Comparison of ENCODE assay signal across 20 mouse cellular contexts in genomic region chr2:48445898-48446604, GRCm38 (mm10).
DNase-seq lines count a peak whose midpoint lies in the region; ATAC-seq and TF ChIP-seq lines count a peak whose summit lies in the region.
"Had no signal": no experiment of that assay in that cellular context is flagged by ENCODE, and none has a peak within 500 bp of the region (broad histone marks: within the 10 kb centered on the region; RNA-seq: fewer than 3 reads in every experiment).

No protein-coding gene starts in this region.

- H3K4me2 ChIP-seq in hindbrain, embryonic 13.5 days: no peak overlapping the region
- H3K4me2 ChIP-seq in hindbrain, postnatal 0 days (ENCODE audit: low read depth, low read length): no peak overlapping the region
- no peak overlapping the region for H3K4me2 ChIP-seq in forebrain, embryonic 14.5 days (ENCODE audit: low read length)
- no peak overlapping the region for H3K4me2 ChIP-seq in neural tube, embryonic 14.5 days (ENCODE audit: low read depth, low read length)
- no peak overlapping the region for H3K4me2 ChIP-seq in heart, embryonic 12.5 days
- H3K4me2 ChIP-seq: embryonic facial prominence, embryonic 13.5 days; midbrain, embryonic 12.5 days had no signal

- no peak overlapping the region for H3K27ac ChIP-seq in hindbrain, embryonic 13.5 days
- no peak overlapping the region for H3K27ac ChIP-seq in hindbrain, postnatal 0 days
- no peak overlapping the region for H3K27ac ChIP-seq in forebrain, embryonic 14.5 days (ENCODE audit: low read depth, low read length)
- H3K27ac ChIP-seq in neural tube, embryonic 14.5 days (ENCODE audit: low read depth, low read length): no peak overlapping the region
- no peak overlapping the region for H3K27ac ChIP-seq in heart, embryonic 12.5 days (ENCODE audit: poor library complexity, severe bottlenecking)
- H3K27ac ChIP-seq: embryonic facial prominence, embryonic 13.5 days; macrophage; midbrain, embryonic 12.5 days had no signal

- peak; percentile 38; the same call in 1 of the 2 replicates for ATAC-seq in cerebellum, adult (ENCODE audit: insufficient number of reproducible peaks, low FRiP score, low TSS enrichment)
- ATAC-seq in hindbrain, embryonic 13.5 days (ENCODE audit: low FRiP score): peak; percentile 60; the same call in 1 of the 2 replicates
- ATAC-seq in hindbrain, postnatal 0 days: no peak
- ATAC-seq in forebrain, embryonic 14.5 days: peak; percentile 34; the same call in 1 of the 2 replicates
- ATAC-seq in neural tube, embryonic 14.5 days (ENCODE audit: low read depth): peak; percentile 41; the same call in 1 of the 2 replicates
- no peak for ATAC-seq in heart, embryonic 12.5 days (ENCODE audit: insufficient number of reproducible peaks, low FRiP score)
- ATAC-seq: CD4-positive, CD25-positive, alpha-beta regulatory T cell, adult 4 months had no signal

- no peak overlapping the region for H3K4me3 ChIP-seq in hindbrain, embryonic 13.5 days
- no peak overlapping the region for H3K4me3 ChIP-seq in hindbrain, postnatal 0 days (ENCODE audit: low read length)
- H3K4me3 ChIP-seq in forebrain, embryonic 14.5 days (ENCODE audit: low read depth, low read length): no peak overlapping the region
- H3K4me3 ChIP-seq in neural tube, embryonic 14.5 days (ENCODE audit: low read depth, low read length): no peak overlapping the region
- no peak overlapping the region for H3K4me3 ChIP-seq in heart, embryonic 12.5 days
- H3K4me3 ChIP-seq: embryonic facial prominence, embryonic 13.5 days; midbrain, embryonic 12.5 days had no signal

- H3K9me3 ChIP-seq in hindbrain, embryonic 13.5 days: no peaks in the 10 kb centered on the region
- no peaks in the 10 kb centered on the region for H3K9me3 ChIP-seq in hindbrain, postnatal 0 days (ENCODE audit: low read length)
- H3K9me3 ChIP-seq in forebrain, embryonic 14.5 days (replicated peaks; ENCODE audit: control insufficient read depth, low read length): no peaks in the 10 kb centered on the region
- H3K9me3 ChIP-seq in neural tube, embryonic 14.5 days (ENCODE audit: control insufficient read depth, low read length): no peaks in the 10 kb centered on the region
- no peaks in the 10 kb centered on the region for H3K9me3 ChIP-seq in heart, embryonic 12.5 days (replicated peaks)
- H3K9me3 ChIP-seq: embryonic facial prominence, embryonic 13.5 days; G1E; midbrain, embryonic 12.5 days had no signal

- no peak for DNase-seq in cerebellum, adult 9-11 months
- DNase-seq in hindbrain, postnatal 0 days (ENCODE audit: low spot score): no peak
- DNase-seq in forebrain, embryonic 14.5 days (ENCODE audit: low spot score): no peak
- no peak for DNase-seq in adrenal gland, postnatal 10 days
- DNase-seq: cerebellum, adult 18-20 months; gastrocnemius, postnatal 14 days; kidney, adult 9 months; kidney, postnatal 36 days; liver; lung, adult 2 months; right cerebral cortex, postnatal 14 days had no signal

- no peak for TF ChIP-seq CTCF in hindbrain, postnatal 0 days (IDR thresholded peaks at IDR 0.05; ENCODE audit: low read depth)

- no peaks in the 10 kb centered on the region for H3K27me3 ChIP-seq in hindbrain, embryonic 13.5 days
- H3K27me3 ChIP-seq in hindbrain, postnatal 0 days (ENCODE audit: insufficient read depth, low read length): no peaks in the 10 kb centered on the region
- no peaks in the 10 kb centered on the region for H3K27me3 ChIP-seq in forebrain, embryonic 14.5 days (replicated peaks; ENCODE audit: control insufficient read depth, insufficient read depth, low read length)
- H3K27me3 ChIP-seq in neural tube, embryonic 14.5 days (ENCODE audit: control insufficient read depth, insufficient read depth, low read length): no peaks in the 10 kb centered on the region
- H3K27me3 ChIP-seq in heart, embryonic 12.5 days (replicated peaks): no peaks in the 10 kb centered on the region
- H3K27me3 ChIP-seq: embryonic facial prominence, embryonic 13.5 days; midbrain, embryonic 12.5 days had no signal

- H3K4me1 ChIP-seq in hindbrain, embryonic 13.5 days (replicated peaks): peaks cover 23% of the 10 kb centered on the region
- no peaks in the 10 kb centered on the region for H3K4me1 ChIP-seq in hindbrain, postnatal 0 days (ENCODE audit: insufficient read depth, low read length)
- H3K4me1 ChIP-seq in forebrain, embryonic 14.5 days (ENCODE audit: control insufficient read depth, insufficient read depth, low read length): peaks cover 18% of the 10 kb centered on the region
- H3K4me1 ChIP-seq in neural tube, embryonic 14.5 days (ENCODE audit: control insufficient read depth, insufficient read depth, low read length): peaks cover 6% of the 10 kb centered on the region; the same call in 1 of the 2 replicates
- peaks cover 10% of the 10 kb centered on the region for H3K4me1 ChIP-seq in heart, embryonic 12.5 days (replicated peaks)

- WGBS in hindbrain, embryonic 13.5 days: 14% methylated on average over 5 of the region's 5 CpGs
- WGBS in hindbrain, postnatal 0 days: 15% methylated on average over 5 of the region's 5 CpGs
- 4% methylated on average over 5 of the region's 5 CpGs for WGBS in forebrain, embryonic 14.5 days
- WGBS in neural tube, embryonic 14.5 days: 9% methylated on average over 5 of the region's 5 CpGs
- WGBS in heart, embryonic 12.5 days: 37% methylated on average over 5 of the region's 5 CpGs

- H3K9ac ChIP-seq in hindbrain, embryonic 13.5 days: no peak overlapping the region
- no peak overlapping the region for H3K9ac ChIP-seq in hindbrain, postnatal 0 days (replicated peaks; ENCODE audit: low read length)
- no peak overlapping the region for H3K9ac ChIP-seq in forebrain, embryonic 14.5 days (ENCODE audit: low read length)
- H3K9ac ChIP-seq in neural tube, embryonic 14.5 days (replicated peaks; ENCODE audit: low read depth, low read length): no peak overlapping the region
- no peak overlapping the region for H3K9ac ChIP-seq in heart, embryonic 12.5 days
- H3K9ac ChIP-seq: embryonic facial prominence, embryonic 13.5 days; midbrain, embryonic 12.5 days had no signal

- H3K36me3 ChIP-seq in hindbrain, embryonic 13.5 days: no peaks in the 10 kb centered on the region
- H3K36me3 ChIP-seq in hindbrain, postnatal 0 days (ENCODE audit: insufficient read depth, low read length): no peaks in the 10 kb centered on the region
- H3K36me3 ChIP-seq in forebrain, embryonic 14.5 days (ENCODE audit: control insufficient read depth, insufficient read depth, low read length): no peaks in the 10 kb centered on the region
- H3K36me3 ChIP-seq in neural tube, embryonic 14.5 days (ENCODE audit: control insufficient read depth, insufficient read depth, low read length): no peaks in the 10 kb centered on the region
- no peaks in the 10 kb centered on the region for H3K36me3 ChIP-seq in heart, embryonic 12.5 days
- H3K36me3 ChIP-seq: embryonic facial prominence, embryonic 13.5 days; G1E; midbrain, embryonic 12.5 days had no signal

Comparison
In these comparisons a context has a peak if more than half of its experiments do, and no peak if none do; other contexts are left out.
1. ATAC-seq: peak in cerebellum, adult (single experiment), hindbrain, embryonic 13.5 days (single experiment), forebrain, embryonic 14.5 days (single experiment) and neural tube, embryonic 14.5 days (single experiment); none in hindbrain, postnatal 0 days (single experiment) and heart, embryonic 12.5 days (single experiment).